Mouse (Mus musculus): Measurements from ENCODE around the gene Lrrk2.

Lrrk2 gene

GRCm38 (mm10) chr15:91672645-91673568, at the start of gene Lrrk2:
TSS of gene Lrrk2 (plus strand) at chr15:91673175.
- peak; percentile 64 for DNase-seq (ENCODE audit: low read depth, low spot score)

- DNase-seq (ENCODE audit: low read depth, low spot score), result no peak
Observed at GRCm38 (mm10) chr15:91624475-91624874, 48.5 kb upstream of the Lrrk2 start.

GRCm38 (mm10) chr15:91629137-91629536, 43.8 kb upstream of the Lrrk2 start:
- DNase-seq (ENCODE audit: low read depth, low spot score), result no peak

- DNase-seq (ENCODE audit: low read depth, low spot score), result no peak
Observed at GRCm38 (mm10) chr15:91632473-91632872, 40.5 kb upstream of the Lrrk2 start.

GRCm38 (mm10) chr15:91633051-91633450, 39.9 kb upstream of the Lrrk2 start:
- no peak for DNase-seq (ENCODE audit: low read depth, low spot score)

- DNase-seq (ENCODE audit: low read depth, low spot score), result no peak
Observed at GRCm38 (mm10) chr15:91633806-91634205, 39.2 kb upstream of the Lrrk2 start.

GRCm38 (mm10) chr15:91634236-91634635, 38.7 kb upstream of the Lrrk2 start:
- DNase-seq (ENCODE audit: low read depth, low spot score), result no peak

GRCm38 (mm10) chr15:91641631-91642030, 31.3 kb upstream of the Lrrk2 start:
- DNase-seq (ENCODE audit: low read depth, low spot score), result no peak

- no peak for DNase-seq (ENCODE audit: low read depth, low spot score)
Observed at GRCm38 (mm10) chr15:91642682-91643306, 30.2 kb upstream of the Lrrk2 start.

- DNase-seq (ENCODE audit: low read depth, low spot score), result no peak
Observed at GRCm38 (mm10) chr15:91643632-91644348, 29.2 kb upstream of the Lrrk2 start.

- DNase-seq (ENCODE audit: low read depth, low spot score), result no peak
Observed at GRCm38 (mm10) chr15:91650270-91650669, 22.7 kb upstream of the Lrrk2 start.

- no peak for DNase-seq (ENCODE audit: low read depth, low spot score)
Observed at GRCm38 (mm10) chr15:91651493-91651892, 21.5 kb upstream of the Lrrk2 start.

- DNase-seq (ENCODE audit: low read depth, low spot score), result no peak
Observed at GRCm38 (mm10) chr15:91658227-91658626, 14.7 kb upstream of the Lrrk2 start.

- no peak for DNase-seq (ENCODE audit: low read depth, low spot score)
Observed at GRCm38 (mm10) chr15:91660277-91661078, 12.5 kb upstream of the Lrrk2 start.

GRCm38 (mm10) chr15:91661079-91661369, 12.0 kb upstream of the Lrrk2 start:
- DNase-seq (ENCODE audit: low read depth, low spot score), result no peak

- DNase-seq (ENCODE audit: low read depth, low spot score), result no peak
Observed at GRCm38 (mm10) chr15:91664586-91665132, 8.3 kb upstream of the Lrrk2 start.

- no peak for DNase-seq (ENCODE audit: low read depth, low spot score)
Observed at GRCm38 (mm10) chr15:91665530-91665929, 7.4 kb upstream of the Lrrk2 start.

- DNase-seq (ENCODE audit: low read depth, low spot score), result no peak
Observed at GRCm38 (mm10) chr15:91671216-91671615, 1.8 kb upstream of the Lrrk2 start.

GRCm38 (mm10) chr15:91671987-91672386, 988 bp upstream of the Lrrk2 start:
- DNase-seq (ENCODE audit: low read depth, low spot score), result no peak

- no peak for DNase-seq (ENCODE audit: low read depth, low spot score)
Observed at GRCm38 (mm10) chr15:91673569-91673905, 562 bp downstream of the Lrrk2 start.

- no peak for DNase-seq (ENCODE audit: low read depth, low spot score)
Observed at GRCm38 (mm10) chr15:91680116-91680515, 7.1 kb downstream of the Lrrk2 start.

Measured in mesoderm, embryonic 11.5 days (tissue).